In genomic region chr1:92646111-92646510, GRCm38 (mm10) we compare ENCODE assay signal across 31 mouse cellular contexts. TPM values are rescaled to one million over a fixed set of nuclear protein-coding genes. Genes with fewer than 3 reads are reported as not detected.
DNase-seq lines count a peak whose midpoint lies in the region; ATAC-seq and TF ChIP-seq lines count a peak whose summit lies in the region.
"Had no signal": no experiment of that assay in that cellular context is flagged by ENCODE, and none has a peak within 500 bp of the region (broad histone marks: within the 10 kb centered on the region; RNA-seq: fewer than 3 reads in every experiment).

No protein-coding gene starts in this region.

- no peak for ATAC-seq in liver, postnatal 0 days
- ATAC-seq in liver, embryonic 12.5 days: no peak
- no peak for ATAC-seq in midbrain, embryonic 13.5 days
- no peak for ATAC-seq in midbrain, embryonic 16.5 days
- ATAC-seq: forebrain, embryonic 14.5 days; forebrain, embryonic 16.5 days had no signal

- no peak overlapping the region for H3K27ac ChIP-seq in heart, adult 2 months
- no peak overlapping the region for H3K27ac ChIP-seq in liver, postnatal 0 days (ENCODE audit: low read depth)
- H3K27ac ChIP-seq in liver, embryonic 12.5 days: no peak overlapping the region
- H3K27ac ChIP-seq in midbrain, embryonic 13.5 days: no peak overlapping the region
- no peak overlapping the region for H3K27ac ChIP-seq in midbrain, embryonic 16.5 days (ENCODE audit: low read length)
- H3K27ac ChIP-seq: embryonic facial prominence, embryonic 13.5 days; embryonic facial prominence, embryonic 15.5 days; forebrain, embryonic 10.5 days had no signal

- no peak for TF ChIP-seq EP300 in heart, adult 2 months (IDR thresholded peaks at IDR 0.05; ENCODE audit: insufficient read depth, low read depth, low read length)
- no peak for TF ChIP-seq EP300 in liver, postnatal 0 days (IDR thresholded peaks at IDR 0.05; ENCODE audit: low read depth)

- no peak overlapping the region for H3K4me3 ChIP-seq in heart, adult 2 months
- no peak overlapping the region for H3K4me3 ChIP-seq in liver, postnatal 0 days (ENCODE audit: low read depth, low read length)
- no peak overlapping the region for H3K4me3 ChIP-seq in liver, embryonic 12.5 days
- no peak overlapping the region for H3K4me3 ChIP-seq in midbrain, embryonic 13.5 days (replicated peaks)
- H3K4me3 ChIP-seq in midbrain, embryonic 16.5 days (ENCODE audit: low read depth, low read length): no peak overlapping the region
- H3K4me3 ChIP-seq: embryonic facial prominence, embryonic 13.5 days; embryonic facial prominence, embryonic 15.5 days; erythroblast, embryonic 14.5 days; forebrain, embryonic 10.5 days had no signal

- H3K79me2 ChIP-seq in heart, adult 2 months (replicated peaks; ENCODE audit: control insufficient read depth, insufficient read depth, low read length): no peaks in the 10 kb centered on the region

- no peaks in the 10 kb centered on the region for H3K27me3 ChIP-seq in heart, adult 2 months (ENCODE audit: control insufficient read depth, insufficient read depth, low read length)
- H3K27me3 ChIP-seq in liver, postnatal 0 days (ENCODE audit: insufficient read depth, low read length): no peaks in the 10 kb centered on the region
- H3K27me3 ChIP-seq in liver, embryonic 12.5 days (replicated peaks): peaks cover 5% of the 10 kb centered on the region
- peaks cover 7% of the 10 kb centered on the region; the same call in 1 of the 2 replicates for H3K27me3 ChIP-seq in midbrain, embryonic 13.5 days
- no peaks in the 10 kb centered on the region for H3K27me3 ChIP-seq in midbrain, embryonic 16.5 days (ENCODE audit: control insufficient read depth, insufficient read depth, low read depth, low read length)
- H3K27me3 ChIP-seq: embryonic facial prominence, embryonic 13.5 days; embryonic facial prominence, embryonic 15.5 days had no signal

- TF ChIP-seq CTCF in heart, adult 2 months (IDR thresholded peaks at IDR 0.05): no peak
- TF ChIP-seq CTCF in liver, postnatal 0 days (IDR thresholded peaks at IDR 0.05; ENCODE audit: low read depth): no peak

- peak; percentile 53 for DNase-seq in heart, adult 11 months
- DNase-seq in heart, adult 2 months: no peak
- peak; percentile 9 for DNase-seq in liver, postnatal 0 days
- peak; percentile 2 for DNase-seq in thymus, postnatal 4 days
- DNase-seq in thymus, postnatal 10 days (ENCODE audit: low spot score in 2 of 2): no peak
- DNase-seq: adrenal gland, adult 2 months; adrenal gland, postnatal 10 days; adrenal gland, postnatal 25 days; cerebellum, adult 11 months; cerebellum, adult 18-20 months; cerebellum, adult 8-10 months; cerebellum, adult 9-11 months; cerebellum, postnatal 14 days; cerebellum, postnatal 36 days; embryo, embryonic 11 days had no signal

- TF ChIP-seq POLR2A in heart, adult 2 months (IDR thresholded peaks at IDR 0.05; ENCODE audit: insufficient read depth, low read depth, low read length): no peak

- no peaks in the 10 kb centered on the region for H3K9me3 ChIP-seq in liver, postnatal 0 days (ENCODE audit: low read length)
- H3K9me3 ChIP-seq in liver, embryonic 12.5 days (replicated peaks): no peaks in the 10 kb centered on the region
- H3K9me3 ChIP-seq in midbrain, embryonic 13.5 days: no peaks in the 10 kb centered on the region
- H3K9me3 ChIP-seq in midbrain, embryonic 16.5 days (replicated peaks; ENCODE audit: control insufficient read depth, low read length, poor library complexity, severe bottlenecking): no peaks in the 10 kb centered on the region
- H3K9me3 ChIP-seq: embryonic facial prominence, embryonic 13.5 days; embryonic facial prominence, embryonic 15.5 days; forebrain, embryonic 10.5 days had no signal

- intact Hi-C loops in heart, adult 2 months (cut with DNase I): loop anchor here (2.0 kb wide), 1 partner anchor 29 kb away; the partner anchor contains the start of gene Olfr12

- WGBS in heart, adult 2 months: 55% methylated on average over 2 of the region's 2 CpGs
- WGBS in liver, postnatal 0 days (ENCODE audit: insufficient replicate concordance): 63% methylated on average over 2 of the region's 2 CpGs
- 47% methylated on average over 2 of the region's 2 CpGs for WGBS in liver, embryonic 12.5 days (ENCODE audit: insufficient replicate concordance)
- WGBS in midbrain, embryonic 13.5 days: 59% methylated on average over 2 of the region's 2 CpGs
- WGBS in midbrain, embryonic 16.5 days: 52% methylated on average over 2 of the region's 2 CpGs

- H3K4me1 ChIP-seq in heart, adult 2 months (ENCODE audit: control insufficient read depth, insufficient read depth, low read length): peaks cover 5% of the 10 kb centered on the region
- peaks cover 14% of the 10 kb centered on the region for H3K4me1 ChIP-seq in liver, postnatal 0 days (ENCODE audit: insufficient read depth)
- H3K4me1 ChIP-seq in liver, embryonic 12.5 days: peaks cover 28% of the 10 kb centered on the region
- peaks cover 14% of the 10 kb centered on the region for H3K4me1 ChIP-seq in midbrain, embryonic 13.5 days (replicated peaks)
- H3K4me1 ChIP-seq in midbrain, embryonic 16.5 days (ENCODE audit: control insufficient read depth, insufficient read depth, low read length): peaks cover 8% of the 10 kb centered on the region

- no peak overlapping the region for H3K9ac ChIP-seq in heart, adult 2 months (ENCODE audit: low read depth, low read length)
- H3K9ac ChIP-seq in liver, postnatal 0 days (replicated peaks): no peak overlapping the region
- no peak overlapping the region for H3K9ac ChIP-seq in liver, embryonic 12.5 days
- peak overlapping the region; percentile 11; the same call in 1 of the 2 replicates for H3K9ac ChIP-seq in midbrain, embryonic 13.5 days (replicated peaks)
- no peak overlapping the region for H3K9ac ChIP-seq in midbrain, embryonic 16.5 days (ENCODE audit: low read depth, low read length)
- H3K9ac ChIP-seq: embryonic facial prominence, embryonic 13.5 days; embryonic facial prominence, embryonic 15.5 days had no signal

- H3K4me2 ChIP-seq in liver, postnatal 0 days (ENCODE audit: low read depth, low read length): no peak overlapping the region
- no peak overlapping the region for H3K4me2 ChIP-seq in liver, embryonic 12.5 days
- no peak overlapping the region for H3K4me2 ChIP-seq in midbrain, embryonic 13.5 days (replicated peaks)
- no peak overlapping the region for H3K4me2 ChIP-seq in midbrain, embryonic 16.5 days (ENCODE audit: low read length)
- H3K4me2 ChIP-seq: embryonic facial prominence, embryonic 13.5 days; embryonic facial prominence, embryonic 15.5 days had no signal

- H3K36me3 ChIP-seq in heart, adult 2 months (ENCODE audit: control insufficient read depth, insufficient read depth, low read length): no peaks in the 10 kb centered on the region
- no peaks in the 10 kb centered on the region for H3K36me3 ChIP-seq in liver, postnatal 0 days (replicated peaks; ENCODE audit: insufficient read depth, low read length)
- H3K36me3 ChIP-seq in liver, embryonic 12.5 days: no peaks in the 10 kb centered on the region
- H3K36me3 ChIP-seq in midbrain, embryonic 13.5 days: no peaks in the 10 kb centered on the region
- H3K36me3 ChIP-seq in midbrain, embryonic 16.5 days (ENCODE audit: control insufficient read depth, insufficient read depth, low read length): no peaks in the 10 kb centered on the region
- H3K36me3 ChIP-seq: embryonic facial prominence, embryonic 13.5 days; embryonic facial prominence, embryonic 15.5 days; forebrain, embryonic 10.5 days had no signal

RNA-seq across cellular contexts. Expression of gene Otos, which starts 2.5 kb away (rescaled TPM):
- total RNA-seq in heart, adult 2 months (2021): not detected
- not detected in 2 replicates for polyA plus RNA-seq in heart, adult 2 months (2012; rRNA removed)
- polyA plus RNA-seq in liver, postnatal 0 days (2015; fragmentation: Nextera tagmentation; extraction: Ambion mirVana): 0.16 TPM in 1 of 2 replicates, not detected in the other
- 0.15 and 0.23 TPM in 2 replicates for polyA plus RNA-seq in liver, embryonic 12.5 days (2016; fragmentation: Nextera tagmentation; extraction: Ambion mirVana)
- polyA plus RNA-seq in midbrain, embryonic 13.5 days (2015; fragmentation: Nextera tagmentation; extraction: Ambion mirVana): 0.11 and 0.34 TPM in 2 replicates
- 0.65 TPM in 1 of 2 replicates, not detected in the other for polyA plus RNA-seq in midbrain, embryonic 16.5 days (2015; fragmentation: Nextera tagmentation; extraction: Ambion mirVana)
- total RNA-seq: adrenal gland, adult 2 months; adrenal gland, postnatal 10 days; adrenal gland, postnatal 25 days; ES-E14 had no signal
- polyA plus RNA-seq: C2C12; embryonic facial prominence, embryonic 11.5 days; embryonic facial prominence, embryonic 13.5 days; forebrain, embryonic 14.5 days had no signal

RNA-seq across cellular contexts. Expression of gene Cops9, which starts 4.3 kb away (rescaled TPM):
- 100 to 1,000 TPM; 215 to 241 TPM for total RNA-seq in heart, adult 2 months (2021)
- 144 and 181 TPM in 2 replicates for polyA plus RNA-seq in heart, adult 2 months (2012; rRNA removed)
- polyA plus RNA-seq in liver, postnatal 0 days (2015; fragmentation: Nextera tagmentation; extraction: Ambion mirVana): 222 and 225 TPM in 2 replicates
- polyA plus RNA-seq in liver, embryonic 12.5 days (2016; fragmentation: Nextera tagmentation; extraction: Ambion mirVana): 216 and 232 TPM in 2 replicates
- 576 and 596 TPM in 2 replicates for polyA plus RNA-seq in midbrain, embryonic 13.5 days (2015; fragmentation: Nextera tagmentation; extraction: Ambion mirVana)
- polyA plus RNA-seq in midbrain, embryonic 16.5 days (2015; fragmentation: Nextera tagmentation; extraction: Ambion mirVana): 492 and 521 TPM in 2 replicates

RNA-seq across cellular contexts. Expression of gene Olfr12, which starts 28.5 kb away (rescaled TPM):
- not detected for total RNA-seq in heart, adult 2 months (2021)
- polyA plus RNA-seq in heart, adult 2 months (2012; rRNA removed): not detected in 2 replicates
- polyA plus RNA-seq in liver, postnatal 0 days (2015; fragmentation: Nextera tagmentation; extraction: Ambion mirVana): not detected in 2 replicates
- not detected in 2 replicates for polyA plus RNA-seq in liver, embryonic 12.5 days (2016; fragmentation: Nextera tagmentation; extraction: Ambion mirVana)
- polyA plus RNA-seq in midbrain, embryonic 13.5 days (2015; fragmentation: Nextera tagmentation; extraction: Ambion mirVana): 0.08 TPM in 1 of 2 replicates, not detected in the other
- polyA plus RNA-seq in midbrain, embryonic 16.5 days (2015; fragmentation: Nextera tagmentation; extraction: Ambion mirVana): not detected in 2 replicates
- total RNA-seq: adrenal gland, adult 2 months; adrenal gland, postnatal 10 days; adrenal gland, postnatal 25 days; adrenal gland, postnatal 4 days; common myeloid progenitor, adult 5-6 weeks; MEL had no signal
- polyA plus RNA-seq: adrenal gland, adult 2 months; brain, embryonic 14.5 days; C2C12; embryonic facial prominence, embryonic 11.5 days; embryonic facial prominence, embryonic 13.5 days; erythroblast, embryonic 14.5 days; forebrain, embryonic 10.5 days; forebrain, embryonic 14.5 days; forebrain, embryonic 16.5 days had no signal

RNA-seq across cellular contexts. Expression of gene Olfr1410, which starts 40.5 kb away (rescaled TPM):
- not detected for total RNA-seq in heart, adult 2 months (2021)
- not detected in 2 replicates for polyA plus RNA-seq in heart, adult 2 months (2012; rRNA removed)
- not detected in 2 replicates for polyA plus RNA-seq in liver, postnatal 0 days (2015; fragmentation: Nextera tagmentation; extraction: Ambion mirVana)
- polyA plus RNA-seq in liver, embryonic 12.5 days (2016; fragmentation: Nextera tagmentation; extraction: Ambion mirVana): not detected in 2 replicates
- polyA plus RNA-seq in midbrain, embryonic 13.5 days (2015; fragmentation: Nextera tagmentation; extraction: Ambion mirVana): not detected in 2 replicates
- not detected in 2 replicates for polyA plus RNA-seq in midbrain, embryonic 16.5 days (2015; fragmentation: Nextera tagmentation; extraction: Ambion mirVana)
- total RNA-seq: adrenal gland, adult 2 months; adrenal gland, postnatal 10 days; adrenal gland, postnatal 25 days; adrenal gland, postnatal 4 days; common myeloid progenitor, adult 5-6 weeks; MEL had no signal
- polyA plus RNA-seq: adrenal gland, adult 2 months; brain, embryonic 14.5 days; C2C12; embryonic facial prominence, embryonic 11.5 days; embryonic facial prominence, embryonic 13.5 days; embryonic facial prominence, embryonic 15.5 days; erythroblast, embryonic 14.5 days; forebrain, embryonic 10.5 days; forebrain, embryonic 14.5 days; forebrain, embryonic 16.5 days had no signal

RNA-seq across cellular contexts. Expression of gene Olfr1411, which starts 51.9 kb away (rescaled TPM):
- not detected for total RNA-seq in heart, adult 2 months (2021)
- polyA plus RNA-seq in heart, adult 2 months (2012; rRNA removed): not detected in 2 replicates
- not detected in 2 replicates for polyA plus RNA-seq in liver, postnatal 0 days (2015; fragmentation: Nextera tagmentation; extraction: Ambion mirVana)
- polyA plus RNA-seq in liver, embryonic 12.5 days (2016; fragmentation: Nextera tagmentation; extraction: Ambion mirVana): not detected in 2 replicates
- polyA plus RNA-seq in midbrain, embryonic 13.5 days (2015; fragmentation: Nextera tagmentation; extraction: Ambion mirVana): not detected in 2 replicates
- polyA plus RNA-seq in midbrain, embryonic 16.5 days (2015; fragmentation: Nextera tagmentation; extraction: Ambion mirVana): not detected in 2 replicates
- total RNA-seq: adrenal gland, adult 2 months; adrenal gland, postnatal 10 days; adrenal gland, postnatal 25 days; adrenal gland, postnatal 4 days; common myeloid progenitor, adult 5-6 weeks; ES-E14; MEL had no signal
- polyA plus RNA-seq: adrenal gland, adult 2 months; brain, embryonic 14.5 days; C2C12; embryonic facial prominence, embryonic 11.5 days; embryonic facial prominence, embryonic 13.5 days; embryonic facial prominence, embryonic 15.5 days; erythroblast, embryonic 14.5 days; forebrain, embryonic 10.5 days; forebrain, embryonic 14.5 days; forebrain, embryonic 16.5 days had no signal

Comparison
In these comparisons a context has a peak if more than half of its experiments do, and no peak if none do; other contexts are left out.
1. DNase-seq: peak in heart, adult 11 months (single experiment), liver, postnatal 0 days (single experiment) and thymus, postnatal 4 days (single experiment); none in heart, adult 2 months (0 of 2) and thymus, postnatal 10 days (0 of 2).